Mouse (Mus musculus) MN1 (cell line): ENCODE measurements around the gene Olfr488.
"Not testable (repeated sequence)": the region's sequence is repeated elsewhere in the genome, so short reads cannot be mapped to it uniquely, and the experiment has no call there.

Experiments used
- DNase-seq: peaks from one replicate; pipeline ENCODE4 v3.0.0-alpha.2; 2016; ENCODE audit warnings: low spot score

Olfr488 gene

GRCm38 (mm10) chr7:108258247-108258646 lies at the start of gene Olfr488:
Gene Olfr488 (minus strand): TSS chr7:108258347.
- no peak for DNase-seq

GRCm38 (mm10) chr7:108288834-108289233 lies 30.7 kb upstream of the Olfr488 start, which contains the start of gene Olfr490:
Gene Olfr490 (minus strand): TSS chr7:108288934.
- no peak for DNase-seq

GRCm38 (mm10) chr7:108233551-108233950 lies 24.6 kb downstream of the Olfr488 start:
- DNase-seq: no peak

GRCm38 (mm10) chr7:108214536-108214935 lies 43.6 kb downstream of the Olfr488 start, which contains the start of gene Olfr487:
Gene Olfr487 (minus strand): TSS chr7:108214636.
- DNase-seq: not testable (repeated sequence)
